Mouse (Mus musculus) erythroblast, embryonic 14.5 days (primary cell): ENCODE results near the gene A030005K14Rik.

Experiments
- GATA1 ChIP-seq: IDR thresholded peaks from 2 replicates; pipeline ENCODE4 v1.6.1; 2012; ENCODE audit warnings: low read length, inconsistent platforms, mixed read lengths
- TAL1 ChIP-seq: IDR thresholded peaks from 3 replicates; pipeline ENCODE4 v1.6.1; 2012; ENCODE audit warnings: low read length, inconsistent platforms, mixed read lengths

- TF ChIP-seq TAL1 (no peak), GATA1 (no peak)
These were observed 8.0 kb upstream of the A030005K14Rik start for GRCm38 (mm10) chr1:83067205-83067604.
